Mouse (Mus musculus) kidney, adult 2 months (tissue): ENCODE results near the gene Flywch1.

Experiments used
- CTCF ChIP-seq: fragments of 200-500 bp; conservative IDR thresholded peaks from 2 replicates; pipeline ENCODE4 v1.5.1; 2011; ENCODE audit warnings: low read depth, mild to moderate bottlenecking, control low read depth, low read length, moderate library complexity, mixed read lengths; ENCODE audit not compliant: insufficient read depth, insufficient read length
- POLR2A ChIP-seq: fragments of 200-500 bp; IDR thresholded peaks from one replicate; pipeline ENCODE4 v1.6.1; 2011; ENCODE audit warnings: low read depth, low read length, control low read depth

DNA sequence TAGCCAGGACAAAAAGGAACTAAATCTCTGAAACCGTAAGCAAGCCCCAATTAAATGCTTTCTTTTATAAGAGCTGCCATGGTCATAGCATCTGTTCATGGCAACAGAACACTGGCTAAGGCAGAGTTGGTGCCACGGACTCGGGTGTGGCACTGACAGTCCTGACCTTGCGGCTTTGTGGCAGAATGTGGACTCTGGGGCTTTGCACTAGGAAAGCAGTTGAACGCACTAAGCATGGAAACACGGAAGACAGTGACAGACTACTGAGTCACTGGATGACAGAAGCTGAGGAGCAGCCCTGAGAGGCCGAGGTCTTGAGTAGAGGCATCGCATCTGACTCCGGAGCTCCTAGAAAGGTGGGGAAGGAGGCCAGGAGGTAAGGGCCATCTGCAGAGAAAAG is 13.8 kb downstream of the Flywch1 start:
- TF ChIP-seq CTCF (no peak), POLR2A (no peak)
